Mouse (Mus musculus): ENCODE measurements at regions not wholly inside any gene's neighbourhood (a gene's known extent, or its start where the extent isn't known, plus 50 kb on each side); places are given as distances from the start of the nearest gene placed in this dataset.

DNA sequence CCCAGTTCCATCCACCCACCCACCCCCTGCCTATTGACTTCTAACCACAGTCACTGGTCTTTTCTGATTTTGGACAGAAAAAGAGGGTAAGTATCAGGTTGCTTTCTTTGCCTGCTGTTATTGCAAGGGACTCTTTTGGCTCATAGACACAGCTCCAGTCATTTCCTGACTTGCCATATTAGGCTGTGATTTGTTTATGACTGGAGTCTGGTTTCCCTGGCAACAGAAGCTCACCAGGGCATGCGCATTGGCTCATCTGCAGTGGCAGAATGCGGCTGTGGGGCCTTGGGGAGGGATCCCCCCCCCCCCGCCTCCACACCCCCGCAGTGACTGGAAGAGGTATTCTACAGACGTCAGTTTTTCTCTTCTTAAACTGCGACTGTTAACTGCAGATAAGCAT, 65.9 kb downstream of the Cdr1 start:
- no peaks in the 10 kb centered on the region for H3K36me3 ChIP-seq
- peak; percentile 72 for ATAC-seq (ENCODE audit: low FRiP score, low read depth)
- no peaks in the 10 kb centered on the region for H3K27me3 ChIP-seq (replicated peaks)
- H3K9me3 ChIP-seq = no peaks in the 10 kb centered on the region
- no peak overlapping the region for H3K27ac ChIP-seq
- WGBS = 11% methylated on average over 6 of the region's 6 CpGs
- 0 out of 2 replicates have a peak overlapping the region, but pooled peaks have one; percentile 19 for H3K4me2 ChIP-seq (replicated peaks)
- no peak overlapping the region for H3K9ac ChIP-seq
- no peaks in the 10 kb centered on the region for H3K4me1 ChIP-seq
- no peak overlapping the region for H3K4me3 ChIP-seq

- H3K36me3 ChIP-seq = no peaks in the 10 kb centered on the region
- no peaks in the 10 kb centered on the region for H3K4me1 ChIP-seq
- H3K27me3 ChIP-seq (replicated peaks) = no peaks in the 10 kb centered on the region
- H3K9me3 ChIP-seq = no peaks in the 10 kb centered on the region
- H3K4me3 ChIP-seq = no peak overlapping the region
- H3K4me2 ChIP-seq (replicated peaks) = no peak overlapping the region
- 76% methylated on average over 4 of the region's 4 CpGs for WGBS
- ATAC-seq (ENCODE audit: low FRiP score, low read depth) = no peak
- H3K27ac ChIP-seq = no peak overlapping the region
- H3K9ac ChIP-seq = no peak overlapping the region
Observed at GRCm38 (mm10) chrX:61117368-61117767, 68.0 kb downstream of the Cdr1 start.

DNA sequence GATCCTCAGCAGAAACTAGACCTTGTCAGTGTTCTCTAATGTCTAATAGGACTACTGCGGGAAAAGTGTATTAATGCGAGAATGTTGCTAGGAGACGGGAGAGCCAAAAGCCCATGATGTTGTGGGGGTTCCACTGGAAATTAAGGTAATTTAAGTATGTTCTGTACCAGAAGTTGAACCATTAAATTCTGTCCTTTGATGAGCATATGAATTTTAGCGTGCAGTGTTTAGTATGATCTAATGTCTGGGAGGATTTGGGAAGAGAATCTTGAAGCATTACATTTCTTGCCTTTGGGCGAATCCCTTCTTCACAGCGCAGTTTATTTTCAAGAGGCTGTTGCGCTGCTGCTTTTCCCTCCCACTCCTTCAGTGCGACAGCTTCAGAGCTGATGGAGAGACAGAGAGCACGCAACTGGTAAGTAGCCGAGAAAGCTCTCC, 69.3 kb downstream of the Cdr1 start:
- WGBS = 30% methylated on average over 10 of the region's 10 CpGs
- H3K27ac ChIP-seq = no peak overlapping the region
- no peaks in the 10 kb centered on the region for H3K4me1 ChIP-seq
- no peaks in the 10 kb centered on the region for H3K9me3 ChIP-seq
- ATAC-seq (ENCODE audit: low FRiP score, low read depth) = peak; percentile 74
- H3K27me3 ChIP-seq (replicated peaks) = no peaks in the 10 kb centered on the region
- H3K36me3 ChIP-seq = no peaks in the 10 kb centered on the region
- H3K9ac ChIP-seq = no peak overlapping the region
- H3K4me2 ChIP-seq (replicated peaks) = peak overlapping the region; percentile 45
- H3K4me3 ChIP-seq = peak overlapping the region; percentile 24; the same call in 1 of the 2 replicates

All from neural tube, embryonic 12.5 days (tissue).